Mouse (Mus musculus): ENCODE measurements around the gene Rab3gap1.
"Not testable (repeated sequence)": the region's sequence is repeated elsewhere in the genome, so short reads cannot be mapped to it uniquely, and the experiment has no call there.

The Rab3gap1 gene

GRCm38 (mm10) chr1:127915802-127916201, 47.2 kb downstream of the Rab3gap1 start:
- DNase-seq (ENCODE audit: low read depth, low spot score), result no peak

- DNase-seq (ENCODE audit: low read depth, low spot score), result no peak
These were observed 64.8 kb downstream of the Rab3gap1 start for GRCm38 (mm10) chr1:127933405-127933804.

- no peak for DNase-seq (ENCODE audit: low read depth, low spot score)
These were observed 65.7 kb downstream of the Rab3gap1 start for GRCm38 (mm10) chr1:127934322-127934721.

- DNase-seq (ENCODE audit: low read depth, low spot score), result no peak
These were observed 68.7 kb downstream of the Rab3gap1 start for GRCm38 (mm10) chr1:127937277-127937676.

- no peak for DNase-seq (ENCODE audit: low read depth, low spot score)
These were observed 73.7 kb downstream of the Rab3gap1 start for GRCm38 (mm10) chr1:127942231-127942630.

DNA sequence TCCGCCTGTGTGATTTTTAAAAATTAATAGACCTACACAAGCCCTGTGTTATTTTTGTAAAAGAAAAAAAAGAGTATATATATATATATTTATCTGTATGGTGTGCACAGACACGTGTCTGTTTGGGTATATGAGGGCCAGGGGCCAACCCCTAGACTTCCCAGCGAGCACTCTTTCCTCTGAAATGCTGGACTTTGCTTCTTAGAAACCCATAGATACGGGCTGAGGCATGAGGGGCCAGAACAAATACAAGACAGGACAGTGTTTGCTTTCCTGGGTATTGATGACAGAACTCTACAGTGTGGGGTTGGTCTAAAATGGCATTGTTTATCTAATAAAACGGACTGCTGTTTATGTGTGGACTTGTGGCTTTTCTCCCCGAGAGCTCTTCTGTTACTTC, 74.9 kb downstream of the Rab3gap1 start:
- no peak for DNase-seq (ENCODE audit: low read depth, low spot score)

- DNase-seq (ENCODE audit: low read depth, low spot score), result no peak
These were observed 77.4 kb downstream of the Rab3gap1 start for GRCm38 (mm10) chr1:127945696-127946575.

- DNase-seq (ENCODE audit: low read depth, low spot score), result no peak
These were observed 78.2 kb downstream of the Rab3gap1 start for GRCm38 (mm10) chr1:127946615-127947249.

DNA sequence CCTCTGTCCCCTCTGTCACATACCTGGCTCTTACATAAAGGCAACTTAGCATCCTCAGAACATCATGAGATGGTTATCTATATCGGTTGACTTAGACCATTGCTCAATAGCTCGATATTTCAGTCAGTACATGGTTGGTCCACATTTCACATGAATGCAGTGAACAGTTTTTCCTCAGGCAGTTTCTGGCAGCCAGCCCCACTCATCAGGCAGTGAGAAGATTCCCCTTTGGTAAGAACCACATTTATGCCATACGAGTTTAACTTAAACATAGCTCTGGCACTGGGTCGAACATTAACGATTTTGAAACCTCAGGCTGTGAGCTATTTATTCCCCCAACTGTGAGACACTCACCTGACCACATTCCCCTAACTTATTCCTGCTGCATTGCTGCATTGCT, 80.2 kb downstream of the Rab3gap1 start:
- no peak for DNase-seq (ENCODE audit: low read depth, low spot score)

GRCm38 (mm10) chr1:127952276-127952675, 83.7 kb downstream of the Rab3gap1 start:
- DNase-seq (ENCODE audit: low read depth, low spot score), result no peak

GRCm38 (mm10) chr1:127954198-127954597, 85.6 kb downstream of the Rab3gap1 start:
- DNase-seq (ENCODE audit: low read depth, low spot score), result not testable (repeated sequence)

DNA sequence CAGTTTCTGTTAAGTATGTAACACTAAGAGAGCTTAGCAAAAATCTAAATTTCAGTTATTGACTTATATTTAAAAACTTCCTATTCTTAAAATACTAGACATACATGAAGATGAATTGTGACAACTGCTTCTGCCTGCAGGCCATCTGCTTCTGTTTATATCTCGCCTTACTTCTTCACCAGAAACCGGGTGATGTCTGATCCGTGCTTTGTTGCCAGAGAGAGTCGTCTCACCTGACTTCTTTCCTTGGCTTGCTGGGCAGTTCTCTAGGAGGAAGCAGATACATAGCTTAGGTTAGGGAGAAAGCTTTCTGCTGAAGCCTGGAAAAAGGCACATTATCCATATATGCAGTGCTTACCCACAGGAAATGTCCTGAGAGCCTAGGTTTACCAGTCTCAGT, 86.2 kb downstream of the Rab3gap1 start:
- no peak for DNase-seq (ENCODE audit: low read depth, low spot score)

GRCm38 (mm10) chr1:127956524-127956923, 88.0 kb downstream of the Rab3gap1 start:
- no peak for DNase-seq (ENCODE audit: low read depth, low spot score)

DNA sequence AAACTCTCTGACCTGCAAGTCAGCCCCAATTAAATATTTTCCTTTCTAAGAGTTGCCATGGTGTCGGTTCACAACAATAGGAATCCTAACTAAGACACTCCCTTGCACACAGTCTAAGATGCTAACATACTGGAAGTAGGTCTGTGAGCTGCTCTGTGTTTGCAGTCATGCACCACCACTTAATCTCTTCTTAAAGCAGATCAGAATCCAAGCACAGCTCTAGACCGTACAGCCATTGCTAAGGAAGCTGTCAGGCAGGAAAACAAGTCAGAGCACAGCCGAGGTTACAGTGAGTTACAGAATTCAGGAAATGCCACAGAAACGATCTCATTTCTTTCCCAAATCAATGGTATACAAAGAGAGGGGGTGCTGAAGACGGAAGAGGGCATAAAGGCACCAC, 90.2 kb downstream of the Rab3gap1 start:
- DNase-seq (ENCODE audit: low read depth, low spot score), result no peak

DNA sequence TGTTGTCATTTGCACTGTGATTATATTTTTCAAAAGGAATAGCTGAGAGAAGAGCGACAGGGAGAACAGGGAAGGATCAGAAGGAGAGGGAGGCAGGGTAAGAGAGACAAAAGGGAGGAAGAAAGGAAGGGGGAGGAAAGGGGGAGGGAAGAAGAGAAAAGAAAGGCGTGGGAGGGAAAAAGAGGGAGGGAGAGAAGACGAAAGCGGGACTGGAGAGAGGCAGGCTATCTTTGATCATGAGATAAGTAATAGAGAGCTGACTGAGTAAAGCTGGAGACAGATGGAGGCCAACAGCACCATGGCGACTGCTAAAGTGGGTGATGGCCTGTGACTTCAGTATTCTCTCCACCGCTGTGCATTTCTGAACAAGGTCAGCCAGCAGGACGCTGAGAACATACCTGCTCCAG, 90.7 kb downstream of the Rab3gap1 start:
- DNase-seq (ENCODE audit: low read depth, low spot score), result no peak

DNA sequence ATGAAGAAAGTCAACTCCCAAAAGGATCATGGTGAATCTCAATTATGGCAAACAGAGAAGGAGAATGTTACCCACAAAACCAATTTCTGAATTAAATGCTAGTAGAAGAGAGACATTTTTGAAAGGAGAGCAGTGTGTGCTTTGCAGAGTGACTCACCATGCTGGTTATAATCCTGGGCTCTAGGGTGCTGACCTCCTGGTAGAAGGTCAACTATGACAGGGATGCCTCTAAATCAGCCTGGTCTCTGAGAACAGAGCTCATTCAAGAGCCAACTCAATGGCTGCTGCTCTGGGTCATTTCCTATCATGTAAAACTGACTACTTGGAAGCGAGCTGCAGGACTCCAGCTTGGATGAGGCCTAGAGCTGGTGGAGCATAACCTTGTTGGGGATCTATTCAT, 92.6 kb downstream of the Rab3gap1 start:
- no peak for DNase-seq (ENCODE audit: low read depth, low spot score)

DNA sequence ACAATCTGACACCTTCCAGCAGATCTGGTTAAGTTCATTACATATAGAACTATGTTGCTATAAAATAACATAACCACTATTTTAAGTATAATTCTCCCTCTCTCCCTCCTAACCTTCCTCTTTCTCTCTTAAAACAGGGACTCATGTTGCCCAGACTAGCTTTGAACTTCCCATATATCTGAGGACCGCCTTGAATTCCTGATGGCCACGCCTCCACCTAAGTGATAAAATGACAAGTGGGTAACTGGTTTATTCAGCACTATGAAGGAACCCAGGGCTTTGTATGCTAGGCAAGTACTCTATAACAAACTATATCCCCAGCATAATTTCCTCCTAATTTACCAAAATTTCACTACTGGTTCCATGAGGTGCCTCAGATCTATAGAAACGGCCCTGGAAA, 94.8 kb downstream of the Rab3gap1 start:
- DNase-seq (ENCODE audit: low read depth, low spot score), result no peak

GRCm38 (mm10) chr1:127970870-127971269, 102.3 kb downstream of the Rab3gap1 start:
- no peak for DNase-seq (ENCODE audit: low read depth, low spot score)

DNA sequence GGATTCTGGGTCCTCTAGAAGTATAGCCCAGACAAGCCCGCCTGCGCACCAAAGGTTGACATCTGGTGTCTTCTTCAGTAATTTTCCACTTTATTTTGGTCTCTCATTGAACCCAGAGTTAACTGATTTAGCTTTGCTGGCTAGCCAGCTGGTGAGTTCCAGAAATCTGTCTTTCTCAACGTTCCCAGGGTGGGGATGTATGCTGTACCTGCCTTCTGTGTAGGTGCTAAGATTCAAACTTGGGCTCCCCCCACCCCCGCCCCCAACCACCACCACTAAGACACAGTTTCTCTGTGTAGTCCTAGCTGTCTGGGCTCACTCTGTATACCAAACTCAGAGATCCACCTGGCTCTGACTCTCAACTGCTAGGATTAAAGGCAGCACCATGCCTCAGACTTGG, 105.5 kb downstream of the Rab3gap1 start:
- no peak for DNase-seq (ENCODE audit: low read depth, low spot score)

DNA sequence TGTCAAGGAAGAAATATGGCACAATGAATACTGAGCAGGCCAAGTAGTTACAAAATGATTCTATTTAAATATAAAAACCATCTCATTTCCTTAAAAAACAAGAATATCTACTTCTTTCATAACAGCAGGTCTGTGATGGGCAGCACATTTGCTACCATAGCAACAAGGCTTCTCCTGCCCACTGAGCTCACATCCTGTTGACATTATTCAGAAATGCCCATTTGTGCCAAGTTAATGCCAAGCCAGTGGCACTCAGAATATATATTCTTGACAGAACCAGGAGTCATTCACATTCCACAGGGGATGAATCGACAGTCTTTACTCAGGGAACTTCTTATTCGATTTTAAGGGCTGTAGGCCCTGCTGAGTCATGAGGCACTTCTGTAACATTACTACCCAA, 107.1 kb downstream of the Rab3gap1 start:
- no peak for DNase-seq (ENCODE audit: low read depth, low spot score)

GRCm38 (mm10) chr1:127976106-127976505, 107.5 kb downstream of the Rab3gap1 start:
- DNase-seq (ENCODE audit: low read depth, low spot score), result no peak

- DNase-seq (ENCODE audit: low read depth, low spot score), result no peak
These were observed 109.6 kb downstream of the Rab3gap1 start for GRCm38 (mm10) chr1:127978125-127978524.

DNA sequence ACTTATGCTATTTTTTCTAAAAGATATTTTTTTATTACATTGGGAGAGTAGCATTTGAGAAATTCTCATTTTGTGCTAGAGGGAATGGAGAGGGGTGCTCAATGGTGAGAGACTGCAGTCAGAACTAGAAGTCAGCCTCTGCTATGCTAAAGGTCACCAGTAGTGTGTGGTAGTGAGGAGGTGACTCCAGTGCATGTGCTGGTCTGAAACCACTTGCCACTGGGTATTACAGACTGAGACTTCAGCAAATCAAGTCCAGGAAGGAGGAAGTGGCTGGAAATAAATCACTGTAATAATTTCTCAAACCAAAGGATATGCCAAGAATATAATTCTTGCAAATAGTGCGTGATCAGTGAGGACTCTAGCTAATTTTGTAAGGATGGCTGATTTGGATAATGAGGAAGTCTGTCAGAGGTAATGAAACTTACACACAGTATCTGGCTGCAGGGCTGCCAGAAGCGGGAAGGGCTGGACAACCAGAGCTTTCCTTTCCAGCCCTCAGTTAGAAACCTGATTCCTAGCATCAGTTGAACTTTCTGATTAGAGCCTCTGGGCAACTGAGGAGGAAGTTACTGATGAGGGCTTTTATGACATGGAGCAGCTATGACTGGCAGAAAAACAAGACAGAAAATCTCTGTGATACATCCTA, 112.5 kb downstream of the Rab3gap1 start:
- DNase-seq (ENCODE audit: low read depth, low spot score), result no peak
